Mouse (Mus musculus) limb, embryonic 10.5 days (tissue): ENCODE results near the gene Gm2035. TPM values are rescaled to one million over a fixed set of nuclear protein-coding genes. Genes with fewer than 3 reads are reported as not detected.
"Not testable (repeated sequence)": the region's sequence is repeated elsewhere in the genome, so short reads cannot be mapped to it uniquely, and the experiment has no call there.

ENCODE experiments used
- DNase-seq: peaks from one replicate; pipeline ENCODE4 v3.0.0-alpha.2; 2017; ENCODE audit warnings: low spot score
- H3K27ac ChIP-seq: fragments of 300-500 bp; sonication (generic); 2 replicates; pipeline ENCODE4 v1.5.1; 2016; ENCODE audit warnings: mild to moderate bottlenecking
- H3K27me3 ChIP-seq: fragments of 300-500 bp; sonication (generic); 2 replicates; pipeline ENCODE4 v1.6.1; 2016; ENCODE audit warnings: low read depth, mild to moderate bottlenecking; ENCODE audit not compliant: poor library complexity, severe bottlenecking
- H3K36me3 ChIP-seq: fragments of 300-500 bp; sonication (generic); 2 replicates; pipeline ENCODE4 v1.6.1; 2016; ENCODE audit warnings: mild to moderate bottlenecking, moderate library complexity
- H3K4me1 ChIP-seq: fragments of 300-500 bp; sonication (generic); 2 replicates; pipeline ENCODE4 v1.6.1; 2016
- H3K4me3 ChIP-seq: fragments of 300-500 bp; sonication (generic); 2 replicates; pipeline ENCODE4 v1.5.1; 2016; ENCODE audit warnings: mild to moderate bottlenecking, moderate library complexity
- H3K9me3 ChIP-seq: fragments of 300-500 bp; sonication (generic); replicated peaks from 2 replicates; pipeline ENCODE4 v1.6.1; 2016; ENCODE audit warnings: mild to moderate bottlenecking
- WGBS: fragments of 180-500 bp; shearing (Covaris S2); methylation state at CpG from one replicate; pipeline ENCODE4 v1.1.7; 2016; 5-methylcytosine and 5-hydroxymethylcytosine counted together
- polyA plus RNA-seq: library from polyadenylated mRNA; unstranded; fragments of >200 nt; fragmentation: Nextera tagmentation; extraction: Ambion mirVana; gene quantifications from 2 replicates; pipeline ENCODE4 v1.2.1, GENCODE M21; 2016

Gm2035 gene
- polyA plus RNA-seq, result not detected in 2 replicates

DNA sequence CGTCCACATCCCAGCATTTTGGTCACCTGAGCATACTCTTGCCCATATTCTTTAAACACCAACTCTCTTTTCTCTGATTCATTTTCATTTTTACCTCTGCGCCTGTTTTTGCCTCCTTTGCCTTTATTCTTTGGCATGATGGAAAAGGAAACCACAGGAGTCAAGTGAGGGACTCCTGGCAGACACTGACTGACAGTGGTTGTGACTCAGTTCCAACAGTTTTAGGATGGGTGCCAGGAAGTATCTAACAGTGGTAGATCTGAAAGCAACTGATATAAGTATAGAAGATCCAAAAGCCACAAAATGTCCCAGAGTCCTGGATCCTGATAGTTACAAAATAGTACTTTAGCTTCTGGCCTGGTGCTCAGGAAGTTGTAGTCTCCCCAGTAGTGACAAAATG, at the start of gene Gm2035:
TSS of gene Gm2035 (minus strand) at position 137 of the 400 bp plus-strand sequence.
- not testable (repeated sequence) for H3K9me3 ChIP-seq, DNase-seq, H3K4me3 ChIP-seq, H3K4me1 ChIP-seq, H3K36me3 ChIP-seq, H3K27ac ChIP-seq, H3K27me3 ChIP-seq
- WGBS, result 87% methylated on average over 2 of the region's 2 CpGs

DNA sequence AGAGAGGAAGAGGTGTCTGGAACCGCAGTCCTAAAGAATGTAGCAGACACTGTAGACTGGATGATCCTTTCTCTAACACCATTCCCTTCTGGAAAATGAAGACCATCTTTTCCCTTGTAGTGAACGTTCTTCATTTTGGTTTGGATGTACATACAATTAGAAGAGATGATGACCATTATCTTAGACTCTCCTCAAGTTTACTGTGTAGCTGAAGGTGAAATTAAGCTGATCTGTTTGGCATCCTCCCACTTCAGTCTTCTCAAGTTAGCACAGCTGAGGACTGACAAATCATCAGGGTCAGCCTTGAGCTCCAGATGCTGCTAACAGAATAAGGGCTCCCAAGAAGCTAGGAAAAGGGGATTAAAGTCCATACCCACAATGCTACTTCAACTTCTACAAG, 34.1 kb upstream of the Gm2035 start, which contains the start of gene Gm2042:
TSS of gene Gm2042 (plus strand) at position 301 of the 400 bp plus-strand sequence.
- H3K27ac ChIP-seq, H3K27me3 ChIP-seq, H3K4me1 ChIP-seq, H3K9me3 ChIP-seq, DNase-seq, H3K4me3 ChIP-seq, H3K36me3 ChIP-seq: not testable (repeated sequence)
- 86% methylated on average over 2 of the region's 2 CpGs for WGBS

DNA sequence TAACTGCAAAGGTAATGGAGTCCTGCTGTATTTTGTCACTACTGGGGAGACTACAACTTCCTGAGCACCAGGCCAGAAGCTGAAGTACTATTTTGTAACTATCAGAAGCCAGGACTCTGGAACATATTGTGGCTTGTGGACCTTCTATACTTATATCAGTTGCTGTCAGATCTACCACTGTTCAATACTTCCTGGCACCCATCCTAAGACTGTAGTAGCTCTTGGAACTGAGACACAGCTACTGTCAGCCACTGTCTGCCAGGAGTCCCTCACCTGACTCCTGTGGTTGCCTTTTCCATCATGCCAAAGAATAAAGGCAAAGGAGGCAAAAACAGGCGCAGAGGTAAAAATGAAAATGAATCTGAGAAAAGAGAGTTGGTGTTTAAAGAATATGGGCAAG, 24.6 kb downstream of the Gm2035 start, which contains the start of gene Gm2022:
TSS of gene Gm2022 (plus strand) at position 301 of the 400 bp plus-strand sequence.
- H3K27me3 ChIP-seq, H3K4me3 ChIP-seq, H3K9me3 ChIP-seq, H3K4me1 ChIP-seq, DNase-seq, H3K27ac ChIP-seq, H3K36me3 ChIP-seq: not testable (repeated sequence)
- 85% methylated on average over 1 of the region's 1 CpGs for WGBS

DNA sequence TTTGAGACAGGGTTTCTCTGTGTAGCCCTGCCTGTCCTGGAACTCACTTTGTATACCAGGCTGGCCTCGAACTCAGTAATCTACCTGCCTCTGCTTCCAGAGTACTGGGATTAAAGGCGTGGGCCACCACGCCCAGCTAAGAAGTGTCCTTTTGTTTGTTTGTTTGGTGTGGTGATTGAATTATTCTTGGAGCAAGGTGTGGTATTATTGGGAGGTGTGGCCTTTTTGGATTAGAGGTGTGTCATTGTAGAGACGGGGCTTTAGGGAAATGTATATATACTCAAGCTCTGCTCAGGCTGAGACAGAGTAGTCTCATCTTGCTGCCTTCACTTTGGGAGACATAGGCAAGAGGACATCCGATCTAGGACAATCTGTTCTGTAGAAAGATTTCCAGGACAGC, 45.9 kb downstream of the Gm2035 start, which contains the start of gene Gm2016:
TSS of gene Gm2016 (plus strand) at position 301 of the 400 bp plus-strand sequence.
- not testable (repeated sequence) for H3K9me3 ChIP-seq, H3K4me3 ChIP-seq, H3K27ac ChIP-seq, DNase-seq, H3K27me3 ChIP-seq, H3K4me1 ChIP-seq, H3K36me3 ChIP-seq
- 87% methylated on average over 5 of the region's 5 CpGs for WGBS

Other genes with a start within 250 kb of the Gm2035 start
- not detected in 2 replicates for gene Gm21319, start 144.1 kb downstream of the Gm2035 start, polyA plus RNA-seq
- gene Gm21936, start 124.3 kb downstream of the Gm2035 start, polyA plus RNA-seq, result not detected in 2 replicates
- gene BB287469, start 103.3 kb downstream of the Gm2035 start, polyA plus RNA-seq, result not detected in 2 replicates
- not detected in 2 replicates for gene Gm2001, start 77.5 kb downstream of the Gm2035 start, polyA plus RNA-seq
- gene Gm2016, start 45.8 kb downstream of the Gm2035 start, polyA plus RNA-seq, result not detected in 2 replicates
- gene Gm2022, start 24.5 kb downstream of the Gm2035 start, polyA plus RNA-seq, result not detected in 2 replicates
- not detected in 2 replicates for gene Gm2042, start 34.2 kb upstream of the Gm2035 start, polyA plus RNA-seq
- not detected in 2 replicates for gene Gm2075, start 92.0 kb upstream of the Gm2035 start, polyA plus RNA-seq
- not detected in 2 replicates for gene Gm6803, start 98.9 kb upstream of the Gm2035 start, polyA plus RNA-seq
- gene Gm2056, start 107.1 kb upstream of the Gm2035 start, polyA plus RNA-seq, result not detected in 2 replicates
- not detected in 2 replicates for gene Gm16368, start 163.8 kb upstream of the Gm2035 start, polyA plus RNA-seq